Mouse (Mus musculus) liver, postnatal 0 days (tissue): ENCODE results near the gene Sst. TPM values are rescaled to one million over a fixed set of nuclear protein-coding genes. Genes with fewer than 3 reads are reported as not detected.

Experiments
- ATAC-seq: fragments of 200-750 bp; cut with Nextera tagmentation; 2 replicates; pipeline ENCODE4 v1.8.0; 2017; ENCODE audit warnings: mild to moderate bottlenecking, moderate library complexity
- DNase-seq: peaks from one replicate; pipeline ENCODE4 v3.0.0-alpha.2; 2016
- H3K27ac ChIP-seq: fragments of 300-500 bp; sonication (generic); 2 replicates; pipeline ENCODE4 v1.5.1; 2014; ENCODE audit warnings: antibody characterized with exemption, moderate library complexity, mild to moderate bottlenecking, low read depth
- H3K27me3 ChIP-seq: fragments of 300-500 bp; sonication (generic); 2 replicates; pipeline ENCODE4 v1.6.1; 2014; ENCODE audit warnings: low read length, control low read depth, mixed read lengths; ENCODE audit not compliant: insufficient read depth
- H3K36me3 ChIP-seq: fragments of 300-500 bp; sonication (generic); replicated peaks from 2 replicates; pipeline ENCODE4 v1.6.1; 2014; ENCODE audit warnings: mild to moderate bottlenecking, control low read depth, low read length, moderate library complexity, mixed read lengths; ENCODE audit not compliant: insufficient read depth
- H3K4me1 ChIP-seq: fragments of 300-500 bp; sonication (generic); 2 replicates; pipeline ENCODE4 v1.6.1; 2014; ENCODE audit warnings: antibody characterized with exemption, mild to moderate bottlenecking, control low read depth; ENCODE audit not compliant: insufficient read depth
- H3K4me2 ChIP-seq: fragments of 300-500 bp; sonication (generic); 2 replicates; pipeline ENCODE4 v1.6.1; 2014; ENCODE audit warnings: low read depth, mild to moderate bottlenecking, low read length, moderate library complexity, mixed read lengths
- H3K4me3 ChIP-seq: fragments of 300-500 bp; sonication (generic); 2 replicates; pipeline ENCODE4 v1.5.1; 2014; ENCODE audit warnings: low read depth, low read length
- H3K9ac ChIP-seq: fragments of 300-500 bp; sonication (generic); replicated peaks from 2 replicates; pipeline ENCODE4 v1.6.1; 2014; ENCODE audit warnings: mild to moderate bottlenecking, moderate library complexity
- H3K9me3 ChIP-seq: fragments of 300-500 bp; sonication (generic); 2 replicates; pipeline ENCODE4 v1.6.1; 2016; ENCODE audit warnings: mild to moderate bottlenecking, control low read depth, low read length, mixed read lengths
- CTCF ChIP-seq: sonication (generic); IDR thresholded peaks from 2 replicates; pipeline ENCODE4 v1.5.1; 2016; ENCODE audit warnings: antibody characterized with exemption, low read depth
- EP300 ChIP-seq: IDR thresholded peaks from 2 replicates; pipeline ENCODE4 v1.6.1; 2016; ENCODE audit warnings: antibody characterized with exemption, low read depth, mild to moderate bottlenecking
- WGBS: fragments of 180-500 bp; shearing (Covaris S2); extraction: QIAGEN DNeasy Blood & Tissue Kit; methylation state at CpG from one replicate; pipeline ENCODE4 v1.1.7; 2014; ENCODE audit not compliant: insufficient replicate concordance; 5-methylcytosine and 5-hydroxymethylcytosine counted together
- polyA plus RNA-seq: library from polyadenylated mRNA; unstranded; fragments of >200 nt; fragmentation: Nextera tagmentation; extraction: Ambion mirVana; gene quantifications from 2 replicates; pipeline ENCODE4 v1.2.1, GENCODE M21; 2015

Sst gene
- polyA plus RNA-seq, 1 experiment from 2014 or later: not detected

- Histone ChIP-seq H3K9me3 (no peaks in the 10 kb centered on the region), H3K4me2 (no peak overlapping the region), H3K27me3 (no peaks in the 10 kb centered on the region), H3K4me1 (peaks cover 10% of the 10 kb centered on the region; the same call in 1 of the 2 replicates), H3K9ac (no peak overlapping the region), H3K4me3 (no peak overlapping the region), H3K36me3 (no peaks in the 10 kb centered on the region), H3K27ac (no peak overlapping the region)
- ATAC-seq (no peak), DNase-seq (no peak)
- no peak for TF ChIP-seq CTCF
- TF ChIP-seq EP300: no peak
- WGBS: 78% methylated on average over 7 of the region's 7 CpGs
These were observed 10.7 kb upstream of the Sst start for GRCm38 (mm10) chr16:23901411-23901810.

GRCm38 (mm10) chr16:23900061-23900460 is 9.3 kb upstream of the Sst start:
- DNase-seq (no peak), ATAC-seq (no peak)
- H3K27me3 ChIP-seq: no peaks in the 10 kb centered on the region
- H3K4me2 ChIP-seq: no peak overlapping the region
- H3K4me3 ChIP-seq: no peak overlapping the region
- H3K36me3 ChIP-seq: no peaks in the 10 kb centered on the region
- H3K9me3 ChIP-seq: no peaks in the 10 kb centered on the region
- no peak overlapping the region for H3K27ac ChIP-seq
- WGBS: 68% methylated on average over 4 of the region's 4 CpGs
- TF ChIP-seq EP300 (no peak), CTCF (no peak)
- H3K9ac ChIP-seq: no peak overlapping the region
- H3K4me1 ChIP-seq: peaks cover 10% of the 10 kb centered on the region; the same call in 1 of the 2 replicates

GRCm38 (mm10) chr16:23898840-23899239 is 8.1 kb upstream of the Sst start:
- H3K27ac ChIP-seq: no peak overlapping the region
- ATAC-seq (no peak), DNase-seq (peak; percentile 79)
- peaks cover 10% of the 10 kb centered on the region; the same call in 1 of the 2 replicates for H3K4me1 ChIP-seq
- 10% methylated on average over 12 of the region's 12 CpGs for WGBS
- H3K4me3 ChIP-seq: 0 out of 2 replicates have a peak overlapping the region, but pooled peaks have one; percentile 17
- H3K27me3 ChIP-seq: no peaks in the 10 kb centered on the region
- H3K36me3 ChIP-seq: no peaks in the 10 kb centered on the region
- H3K9me3 ChIP-seq: no peaks in the 10 kb centered on the region
- TF ChIP-seq EP300 (no peak), CTCF (peak; percentile 81)
- H3K9ac ChIP-seq: no peak overlapping the region
- H3K4me2 ChIP-seq: peak overlapping the region; percentile 65

GRCm38 (mm10) chr16:23897984-23898586 is 7.3 kb upstream of the Sst start:
- no peaks in the 10 kb centered on the region for H3K27me3 ChIP-seq
- H3K36me3 ChIP-seq: no peaks in the 10 kb centered on the region
- TF ChIP-seq EP300 (no peak), CTCF (peak; percentile 73)
- 5% methylated on average over 15 of the region's 15 CpGs for WGBS
- no peak overlapping the region for H3K27ac ChIP-seq
- H3K4me3 ChIP-seq: peak overlapping the region; percentile 17; the same call in 1 of the 2 replicates
- no peak overlapping the region for H3K9ac ChIP-seq
- peaks cover 10% of the 10 kb centered on the region; the same call in 1 of the 2 replicates for H3K4me1 ChIP-seq
- no peaks in the 10 kb centered on the region for H3K9me3 ChIP-seq
- peak overlapping the region; percentile 65 for H3K4me2 ChIP-seq
- ATAC-seq (peak; percentile 71), DNase-seq (peak; percentile 71)

- Histone ChIP-seq H3K9me3 (no peaks in the 10 kb centered on the region), H3K4me2 (peak overlapping the region; percentile 65), H3K4me3 (0 out of 2 replicates have a peak overlapping the region, but pooled peaks have one; percentile 17), H3K9ac (no peak overlapping the region), H3K27ac (no peak overlapping the region), H3K4me1 (peaks cover 10% of the 10 kb centered on the region; the same call in 1 of the 2 replicates), H3K36me3 (no peaks in the 10 kb centered on the region), H3K27me3 (no peaks in the 10 kb centered on the region)
- TF ChIP-seq CTCF (no peak), EP300 (no peak)
- DNase-seq (no peak), ATAC-seq (no peak)
- 40% methylated on average over 5 of the region's 5 CpGs for WGBS
These were observed 6.7 kb upstream of the Sst start for GRCm38 (mm10) chr16:23897486-23897885.

GRCm38 (mm10) chr16:23895135-23895534 is 4.4 kb upstream of the Sst start:
- Histone ChIP-seq H3K9ac (no peak overlapping the region), H3K36me3 (no peaks in the 10 kb centered on the region), H3K9me3 (no peaks in the 10 kb centered on the region), H3K4me3 (no peak overlapping the region), H3K4me1 (peaks cover 10% of the 10 kb centered on the region; the same call in 1 of the 2 replicates), H3K4me2 (no peak overlapping the region), H3K27me3 (peaks cover 12% of the 10 kb centered on the region; the same call in 1 of the 2 replicates), H3K27ac (no peak overlapping the region)
- ATAC-seq: peak; percentile 86
- 56% methylated on average over 3 of the region's 3 CpGs for WGBS
- DNase-seq: no peak
- TF ChIP-seq CTCF (no peak), EP300 (no peak)
